Mouse (Mus musculus): ENCODE results near the gene Polr2f.

DNA sequence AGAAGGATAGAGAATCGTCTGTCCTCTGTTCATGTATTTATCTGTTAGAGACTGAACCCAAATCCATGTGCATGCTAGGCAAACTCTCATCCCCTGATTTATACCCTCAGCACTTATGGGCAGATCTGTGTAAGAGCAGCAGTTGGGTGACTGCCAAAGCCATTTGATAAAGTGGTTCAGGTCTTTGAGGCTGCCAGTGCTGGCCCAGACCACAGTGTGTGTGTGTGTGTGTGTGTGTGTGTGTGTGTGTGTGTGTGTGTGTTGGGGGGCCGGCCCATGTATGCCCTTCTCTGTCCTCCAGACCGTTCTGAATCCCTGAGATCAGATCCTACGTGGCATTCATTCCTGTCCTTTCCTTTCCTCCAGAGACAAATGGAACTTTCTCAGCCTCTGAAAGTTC is 29.0 kb upstream of the Polr2f start:
- no peak for TF ChIP-seq POLR2A (IDR thresholded peaks at IDR 0.05; ENCODE audit: borderline replicate concordance, low read depth, low read length)
- no peak for TF ChIP-seq CTCF (IDR thresholded peaks at IDR 0.05; ENCODE audit: low read depth, low read length)

Data from bone marrow macrophage, adult 2 months (primary cell).